Mouse (Mus musculus): ENCODE results near the gene Bcl9. TPM values are rescaled to one million over a fixed set of nuclear protein-coding genes. Genes with fewer than 3 reads are reported as not detected.

The Bcl9 gene
- total and polyA plus RNA-seq, 3 experiments, result 2.1 to 20.8 TPM; not detected in 1

- H3K79me2 ChIP-seq (ENCODE audit: control insufficient read depth, insufficient read depth, low read length, poor library complexity), result no peaks in the 10 kb centered on the region
- H3K27me3 ChIP-seq (ENCODE audit: control insufficient read depth in 1 of 2, insufficient read depth in 2 of 2, low read length in 2 of 2), result no peaks in the 10 kb centered on the region
- no peaks in the 10 kb centered on the region for H3K4me1 ChIP-seq (ENCODE audit: control insufficient read depth in 1 of 2, insufficient read depth in 2 of 2, low read length in 2 of 2)
- no peak overlapping the region for H3K4me3 ChIP-seq (ENCODE audit: control insufficient read depth in 1 of 2, insufficient read depth in 1 of 2, low read depth in 2 of 2, low read length in 2 of 2)
- no peaks in the 10 kb centered on the region for H3K9me3 ChIP-seq (replicated peaks; ENCODE audit: insufficient read depth, low read length)
- no peak overlapping the region for H3K27ac ChIP-seq (ENCODE audit: control insufficient read depth, low read depth, low read length)
- H3K9ac ChIP-seq (ENCODE audit: control insufficient read depth, low read depth, low read length, poor library complexity, severe bottlenecking), result no peak overlapping the region
- H3K36me3 ChIP-seq (ENCODE audit: control insufficient read depth in 1 of 2, insufficient read depth in 2 of 2, low read length in 2 of 2), result no peaks in the 10 kb centered on the region
- no peak for TF ChIP-seq USF2 (IDR thresholded peaks at IDR 0.05; ENCODE audit: borderline replicate concordance in 1 of 2, insufficient read depth in 1 of 2, low read depth in 1 of 2, low read length in 2 of 2)
- no peak for DNase-seq (ENCODE audit: low read depth, low spot score)
These were observed 26.3 kb upstream of the Bcl9 start for GRCm38 (mm10) chr3:97324046-97324445.

GRCm38 (mm10) chr3:97317302-97317701 is 19.6 kb upstream of the Bcl9 start:
- H3K4me3 ChIP-seq (ENCODE audit: control insufficient read depth in 1 of 2, insufficient read depth in 1 of 2, low read depth in 2 of 2, low read length in 2 of 2), result no peak overlapping the region
- H3K36me3 ChIP-seq (ENCODE audit: control insufficient read depth in 1 of 2, insufficient read depth in 2 of 2, low read length in 2 of 2), result no peaks in the 10 kb centered on the region
- no peak for DNase-seq (ENCODE audit: low read depth, low spot score)
- H3K27ac ChIP-seq (ENCODE audit: control insufficient read depth, low read depth, low read length), result no peak overlapping the region
- H3K79me2 ChIP-seq (ENCODE audit: control insufficient read depth, insufficient read depth, low read length, poor library complexity), result no peaks in the 10 kb centered on the region
- no peaks in the 10 kb centered on the region for H3K9me3 ChIP-seq (replicated peaks; ENCODE audit: insufficient read depth, low read length)
- no peaks in the 10 kb centered on the region for H3K27me3 ChIP-seq (ENCODE audit: control insufficient read depth in 1 of 2, insufficient read depth in 2 of 2, low read length in 2 of 2)
- no peaks in the 10 kb centered on the region for H3K4me1 ChIP-seq (ENCODE audit: control insufficient read depth in 1 of 2, insufficient read depth in 2 of 2, low read length in 2 of 2)
- H3K9ac ChIP-seq (ENCODE audit: control insufficient read depth, low read depth, low read length, poor library complexity, severe bottlenecking), result no peak overlapping the region
- TF ChIP-seq CTCF (IDR thresholded peaks at IDR 0.05 in 2 of 3, conservative IDR thresholded peaks at IDR 0.05 in 1 of 3; ENCODE audit: control insufficient read depth in 1 of 3, insufficient read depth in 1 of 3, low read depth in 2 of 3, low read length in 3 of 3, poor library complexity in 1 of 3, severe bottlenecking in 1 of 3), result no peak
- no peak for TF ChIP-seq MYC (IDR thresholded peaks at IDR 0.05; ENCODE audit: low read depth, low read length)
- TF ChIP-seq RCOR1 (IDR thresholded peaks at IDR 0.05; ENCODE audit: low read depth, low read length), result no peak
- TF ChIP-seq KAT2A (conservative IDR thresholded peaks at IDR 0.05; ENCODE audit: low read depth, low read length), result no peak
- TF ChIP-seq RAD21 (IDR thresholded peaks at IDR 0.05; ENCODE audit: low read depth, low read length), result no peak
- no peak for TF ChIP-seq TBP (IDR thresholded peaks at IDR 0.05; ENCODE audit: low read depth, low read length)
- TF ChIP-seq USF1 (IDR thresholded peaks at IDR 0.05; ENCODE audit: low read depth, low read length), result no peak
- no peak for TF ChIP-seq SMC3 (IDR thresholded peaks at IDR 0.05; ENCODE audit: low read depth, low read length)
- TF ChIP-seq USF2 (IDR thresholded peaks at IDR 0.05; ENCODE audit: borderline replicate concordance in 1 of 2, insufficient read depth in 1 of 2, low read depth in 1 of 2, low read length in 2 of 2), result no peak
- TF ChIP-seq NELFE (IDR thresholded peaks at IDR 0.05; ENCODE audit: low read depth, low read length), result no peak
- TF ChIP-seq GATA1 (IDR thresholded peaks at IDR 0.05; ENCODE audit: low read depth, low read length), result no peak
- TF ChIP-seq NRF1 (IDR thresholded peaks at IDR 0.05; ENCODE audit: insufficient read depth, low read depth, low read length, poor library complexity, severe bottlenecking), result no peak
- no peak for TF ChIP-seq CHD1 (IDR thresholded peaks at IDR 0.05; ENCODE audit: low read depth, low read length)
- no peak for TF ChIP-seq MYB (IDR thresholded peaks at IDR 0.05; ENCODE audit: low read depth, low read length)
- TF ChIP-seq TCF12 (IDR thresholded peaks at IDR 0.05; ENCODE audit: low read depth, low read length), result no peak
- no peak for TF ChIP-seq MAZ (IDR thresholded peaks at IDR 0.05; ENCODE audit: low read depth, low read length)
- TF ChIP-seq BHLHE40 (IDR thresholded peaks at IDR 0.05; ENCODE audit: borderline replicate concordance, low read depth, low read length), result no peak
- TF ChIP-seq UBTF (IDR thresholded peaks at IDR 0.05; ENCODE audit: borderline replicate concordance, insufficient read depth, low read depth, low read length), result no peak
- no peak for TF ChIP-seq MXI1 (IDR thresholded peaks at IDR 0.05; ENCODE audit: low read depth, low read length)
